Mouse (Mus musculus) cerebellum, postnatal 14 days (tissue): ENCODE results near the gene Smim4.

Source experiments
- DNase-seq, 2 experiments: peaks; one replicate each; pipeline ENCODE4 v3.0.0; 2021; ENCODE audit warnings: mixed read lengths in 2 of 2

The Smim4 gene

DNA sequence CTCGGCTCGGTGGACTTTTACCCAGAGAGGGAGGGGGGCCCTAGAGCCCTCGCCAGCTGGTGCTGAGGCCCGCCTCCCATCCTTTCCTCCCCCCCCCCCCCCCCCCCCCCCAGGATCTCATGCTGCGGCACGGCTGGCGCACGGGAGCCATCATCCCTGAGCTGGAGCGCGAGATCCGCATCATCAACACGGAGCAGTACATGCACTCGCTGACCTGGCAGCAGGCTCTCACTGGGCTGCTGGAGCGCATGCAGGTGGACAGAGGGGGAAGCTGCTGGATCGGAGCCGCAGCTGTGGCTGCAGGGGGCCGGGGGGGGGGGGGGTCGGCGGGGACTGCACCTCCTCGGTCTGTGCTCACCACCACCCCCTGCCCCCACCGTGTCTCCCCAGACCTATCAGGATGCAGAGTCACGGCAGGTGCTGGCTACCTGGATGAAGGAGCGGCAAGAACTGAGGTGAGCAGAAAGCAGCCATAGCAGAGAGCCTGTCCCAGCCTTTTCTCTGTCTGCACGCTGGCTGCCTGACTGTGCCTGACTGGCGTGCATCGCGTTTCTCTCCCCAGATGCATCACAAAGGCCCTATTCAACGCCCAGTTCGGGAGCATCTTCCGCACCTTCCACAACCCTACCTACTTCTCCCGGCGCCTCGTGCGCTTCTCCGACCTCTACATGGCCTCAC lies 9.6 kb upstream of the Smim4 start:
- no peak for DNase-seq

DNA sequence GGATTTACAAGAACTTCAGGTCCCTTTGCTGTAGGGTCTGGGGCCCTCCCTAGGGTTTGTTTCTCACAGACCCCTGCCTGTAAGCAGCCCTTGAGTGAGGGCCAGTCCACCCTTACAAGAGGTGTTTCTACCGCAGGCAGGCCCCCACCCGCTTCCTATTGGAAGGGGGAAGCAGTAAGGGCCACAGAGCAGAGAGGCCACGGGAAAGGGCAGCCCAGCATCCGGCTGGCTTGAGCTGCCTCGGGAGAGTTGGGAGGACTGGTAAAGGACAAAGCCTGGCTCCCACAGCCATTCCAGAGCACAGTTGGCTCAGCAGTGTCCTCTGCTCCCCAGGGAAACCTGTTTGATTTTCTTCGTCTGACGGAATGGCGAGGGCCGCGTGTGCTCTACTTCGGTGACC lies 9.0 kb upstream of the Smim4 start:
- no peak for DNase-seq

DNA sequence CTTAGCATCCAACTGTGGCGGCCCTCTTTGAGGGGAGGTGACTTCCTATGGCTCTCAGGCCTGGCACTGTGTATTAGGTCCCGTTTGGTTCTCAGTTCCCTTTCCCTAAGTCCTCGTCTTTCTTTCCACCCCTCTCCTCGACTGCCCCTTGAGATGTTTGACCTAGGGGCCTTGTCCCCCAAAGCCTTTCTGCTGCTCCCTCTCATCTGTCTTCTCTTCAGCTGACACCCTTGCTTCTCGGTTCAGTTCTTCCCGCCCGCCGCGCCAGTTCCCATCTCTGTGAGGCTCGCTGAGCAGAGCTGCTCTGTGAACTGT lies 8.5 kb upstream of the Smim4 start:
- no peak for DNase-seq

DNA sequence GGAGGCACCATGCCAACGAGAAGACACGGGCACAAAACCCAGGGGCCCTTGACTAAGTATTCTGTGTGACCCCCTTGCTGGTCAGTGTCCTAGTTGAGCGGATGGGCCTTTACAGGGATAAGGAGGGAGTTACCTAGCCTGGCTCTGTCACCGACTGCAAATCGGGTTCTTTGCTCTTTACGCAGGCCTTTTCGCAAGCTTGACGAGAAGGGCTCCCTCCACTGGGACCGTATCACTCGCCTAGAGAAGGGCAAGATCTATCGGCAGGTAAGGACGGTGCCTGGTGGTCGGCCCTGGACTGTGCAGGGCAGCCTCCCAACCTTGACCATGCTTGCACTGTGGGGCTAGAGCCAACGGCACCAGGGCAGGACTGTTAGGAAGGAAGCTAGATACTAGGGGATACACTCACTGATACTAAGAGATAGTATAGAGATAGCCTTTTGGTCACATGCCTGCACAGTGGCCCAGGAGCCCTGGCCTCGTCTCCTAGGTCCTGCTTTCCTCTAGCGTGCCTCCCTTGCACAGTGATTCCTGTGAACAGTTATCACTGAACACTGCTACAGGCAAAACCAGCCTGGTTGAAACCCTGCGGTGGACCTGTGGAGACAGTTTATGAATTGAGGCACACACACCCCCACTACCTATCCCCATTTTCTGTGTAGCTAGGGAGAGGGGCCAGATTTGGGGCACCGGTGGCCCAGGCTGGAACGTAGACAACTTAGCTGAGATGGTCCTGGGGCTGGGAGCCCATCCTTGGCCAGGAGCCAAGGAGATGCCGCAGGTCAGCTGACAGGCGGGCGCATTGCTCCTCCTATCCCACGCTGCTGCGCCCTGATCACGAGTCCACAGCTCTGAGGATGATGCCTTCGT lies 7.9 kb upstream of the Smim4 start:
- DNase-seq = peak in 1 of 2 experiments; percentile 46

DNA sequence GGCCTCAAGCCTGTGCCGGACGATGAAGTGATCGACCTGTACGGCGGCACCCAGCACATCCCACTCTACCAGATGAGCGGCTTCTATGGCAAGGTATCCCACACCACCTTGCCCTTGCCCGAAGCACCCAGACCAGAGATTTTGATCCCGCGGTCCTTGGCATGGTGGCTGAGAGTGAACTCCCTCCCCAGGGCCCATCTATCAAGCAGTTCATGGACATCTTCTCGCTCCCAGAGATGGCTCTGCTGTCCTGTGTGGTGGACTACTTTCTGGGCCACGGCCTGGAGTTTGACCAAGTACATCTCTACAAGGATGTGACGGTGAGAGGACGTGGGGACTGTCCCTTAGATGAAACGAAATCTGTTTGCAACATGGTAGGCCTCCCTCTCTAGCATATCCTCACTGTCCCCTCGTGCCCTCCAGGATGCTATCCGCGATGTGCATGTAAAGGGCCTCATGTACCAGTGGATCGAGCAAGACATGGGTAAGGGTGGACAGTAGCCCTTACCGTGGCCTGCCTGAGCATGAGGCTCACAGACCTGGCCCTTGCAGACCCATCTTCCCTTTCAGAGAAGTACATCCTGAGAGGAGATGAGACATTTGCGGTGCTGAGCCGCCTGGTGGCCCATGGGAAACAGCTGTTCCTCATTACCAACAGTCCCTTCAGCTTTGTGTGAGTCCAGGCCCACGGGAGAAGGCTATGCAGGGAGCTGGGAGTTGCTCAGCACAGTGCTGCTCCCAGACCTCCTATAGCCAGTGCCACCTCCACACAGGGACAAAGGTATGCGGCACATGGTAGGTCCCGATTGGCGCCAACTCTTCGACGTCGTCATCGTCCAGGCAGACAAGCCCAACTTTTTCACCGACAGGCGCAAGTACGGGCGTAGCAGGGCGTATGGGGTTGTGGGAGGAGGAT lies 7.0 kb upstream of the Smim4 start:
- DNase-seq = no peak

DNA sequence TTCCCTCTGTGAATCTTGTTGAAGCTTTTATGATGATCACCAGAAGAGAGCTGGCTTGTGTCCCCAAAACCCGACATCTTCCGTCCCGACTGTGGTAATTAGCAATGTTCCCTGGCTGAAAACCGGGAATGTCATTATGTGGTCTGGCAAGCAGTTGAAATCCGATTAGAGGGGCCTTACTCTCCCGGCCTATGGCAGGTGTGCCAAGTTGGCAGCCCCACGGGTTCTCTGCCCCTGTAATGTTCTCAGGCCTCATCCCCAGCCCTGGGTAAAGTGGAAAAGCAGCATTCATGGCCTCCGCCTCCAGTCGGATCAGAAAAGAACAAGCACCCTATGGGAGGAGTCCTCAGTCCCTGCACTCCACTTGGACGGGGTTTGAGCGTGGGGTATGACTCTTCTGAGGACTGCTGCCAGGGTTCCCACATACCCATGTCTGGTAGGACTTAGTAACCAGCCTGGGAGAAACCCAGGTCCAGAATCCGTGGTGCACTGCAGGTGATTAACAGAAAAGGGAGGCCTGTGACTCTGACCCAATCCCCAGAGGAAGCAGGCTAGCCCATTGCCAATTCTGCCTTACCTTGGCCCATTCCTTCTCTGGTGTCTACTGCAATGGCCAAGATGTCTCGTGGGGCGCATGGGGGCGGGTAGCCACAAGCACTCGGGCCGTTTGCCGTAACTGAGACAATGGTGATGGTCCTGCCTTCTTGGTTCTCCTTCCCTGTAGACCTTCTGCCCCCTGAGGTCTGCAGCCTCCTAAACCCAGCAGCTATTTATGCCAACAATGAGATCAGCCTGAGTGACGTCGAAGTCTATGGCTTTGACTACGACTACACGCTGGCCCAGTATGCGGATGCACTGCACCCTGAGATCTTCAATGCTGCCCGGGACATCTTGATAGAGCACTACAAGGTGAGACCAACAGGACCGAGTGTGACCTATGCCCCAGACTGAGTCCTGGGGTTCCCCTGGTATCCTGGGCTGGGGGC lies 5.6 kb upstream of the Smim4 start:
- peak; percentile 70 to 74 for DNase-seq

DNA sequence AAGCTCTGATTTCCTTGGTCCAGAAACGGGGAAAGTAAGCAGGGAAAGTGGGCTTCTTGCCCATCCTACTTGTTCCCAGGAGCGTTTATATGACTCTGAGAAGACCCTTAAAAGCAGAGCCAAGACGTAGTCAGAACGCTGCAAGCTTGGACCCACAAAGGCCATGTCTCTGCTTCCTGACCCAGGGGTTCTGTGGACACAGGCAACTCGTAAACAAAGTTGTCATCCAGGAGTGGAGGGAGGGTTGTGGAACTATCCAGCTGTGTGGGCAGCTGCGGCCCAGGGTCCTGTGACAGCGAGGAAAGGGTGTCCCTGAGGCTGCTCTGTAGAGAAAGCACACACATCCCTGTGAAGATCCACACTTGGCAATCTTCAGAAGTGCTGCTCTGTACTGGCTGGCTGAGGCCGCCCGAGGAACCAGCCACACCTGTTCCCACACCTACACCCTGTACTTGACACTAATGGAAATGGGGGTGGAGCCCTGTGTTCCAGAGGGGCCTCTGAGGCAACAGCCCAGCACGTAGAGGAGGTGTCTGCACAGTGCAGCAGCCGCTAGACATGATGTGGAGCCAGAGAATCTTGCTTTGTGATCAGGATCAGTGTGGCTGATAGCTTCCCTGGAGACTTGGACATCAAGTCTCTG lies 4.4 kb upstream of the Smim4 start:
- DNase-seq = no peak

DNA sequence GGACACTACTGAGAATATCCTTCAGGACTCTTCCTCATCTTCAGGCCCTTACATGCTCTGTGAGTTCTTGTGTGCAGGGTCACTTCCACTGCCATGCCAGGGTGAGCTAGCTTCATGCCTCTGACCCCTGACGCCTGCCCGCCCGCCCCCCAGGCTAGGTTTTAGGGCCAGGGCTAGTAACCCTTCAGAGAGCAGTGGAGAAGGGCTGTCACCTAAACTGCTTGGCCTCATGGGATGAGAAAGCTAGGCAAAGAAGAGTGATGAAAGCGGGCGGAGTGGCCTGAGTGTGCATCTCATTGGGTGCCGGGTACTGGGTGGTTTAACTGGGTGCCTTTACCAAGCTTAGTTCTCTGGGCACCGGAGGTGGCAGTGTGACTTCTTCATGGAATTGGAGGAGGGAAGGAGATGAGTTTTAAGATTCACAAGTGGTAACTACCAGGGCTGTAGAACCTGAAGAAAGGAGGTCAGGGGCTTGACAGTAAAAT lies 3.8 kb upstream of the Smim4 start:
- no peak for DNase-seq

DNA sequence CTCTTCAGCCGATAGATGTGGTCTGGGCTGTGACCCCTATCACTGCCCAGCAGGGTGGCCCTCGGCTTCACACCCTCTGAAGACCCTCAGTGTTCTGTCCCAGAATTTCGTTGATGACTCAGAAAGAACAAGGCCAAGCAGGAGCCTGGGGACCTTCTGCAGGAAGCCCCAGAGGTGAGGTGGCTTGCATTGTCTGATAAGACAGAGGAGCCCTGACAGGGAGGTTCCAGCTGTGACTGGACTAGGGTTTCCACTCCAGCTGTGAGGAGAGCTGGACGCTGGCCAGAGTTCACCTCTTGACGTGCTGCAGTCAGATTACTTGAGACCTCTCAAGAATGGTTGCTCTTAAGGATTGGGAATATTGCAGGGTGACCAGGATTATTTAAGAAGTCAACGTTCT lies 3.3 kb upstream of the Smim4 start:
- peak; percentile 48 to 63 for DNase-seq

DNA sequence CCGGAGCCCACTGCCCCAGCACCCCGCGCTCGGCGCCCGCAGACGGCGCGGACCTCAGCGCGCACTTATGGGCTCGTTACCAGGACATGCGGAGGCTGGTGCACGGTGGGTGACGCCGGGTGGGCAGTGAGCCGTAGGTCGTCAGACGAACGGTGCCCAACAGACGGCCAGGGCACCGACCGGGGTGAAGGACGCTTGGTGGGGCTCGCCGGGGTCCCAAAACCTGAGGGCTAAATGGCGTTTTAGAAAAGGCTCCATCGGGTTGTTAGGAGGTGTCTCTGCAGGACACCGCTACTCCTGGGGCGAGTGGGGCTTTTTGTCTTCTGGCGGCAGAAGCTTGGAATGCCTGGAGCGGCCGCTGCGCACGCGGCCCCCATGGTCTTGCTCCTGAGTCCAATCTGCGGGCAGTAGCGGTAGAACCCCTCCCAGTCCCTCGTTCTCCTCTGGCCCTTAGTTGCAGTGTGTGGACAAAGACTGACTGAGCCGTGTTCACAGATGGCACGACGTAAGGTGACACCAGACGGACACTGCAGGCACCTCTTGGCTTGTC lies 2.6 kb upstream of the Smim4 start:
- DNase-seq = peak; percentile 63 to 66

DNA sequence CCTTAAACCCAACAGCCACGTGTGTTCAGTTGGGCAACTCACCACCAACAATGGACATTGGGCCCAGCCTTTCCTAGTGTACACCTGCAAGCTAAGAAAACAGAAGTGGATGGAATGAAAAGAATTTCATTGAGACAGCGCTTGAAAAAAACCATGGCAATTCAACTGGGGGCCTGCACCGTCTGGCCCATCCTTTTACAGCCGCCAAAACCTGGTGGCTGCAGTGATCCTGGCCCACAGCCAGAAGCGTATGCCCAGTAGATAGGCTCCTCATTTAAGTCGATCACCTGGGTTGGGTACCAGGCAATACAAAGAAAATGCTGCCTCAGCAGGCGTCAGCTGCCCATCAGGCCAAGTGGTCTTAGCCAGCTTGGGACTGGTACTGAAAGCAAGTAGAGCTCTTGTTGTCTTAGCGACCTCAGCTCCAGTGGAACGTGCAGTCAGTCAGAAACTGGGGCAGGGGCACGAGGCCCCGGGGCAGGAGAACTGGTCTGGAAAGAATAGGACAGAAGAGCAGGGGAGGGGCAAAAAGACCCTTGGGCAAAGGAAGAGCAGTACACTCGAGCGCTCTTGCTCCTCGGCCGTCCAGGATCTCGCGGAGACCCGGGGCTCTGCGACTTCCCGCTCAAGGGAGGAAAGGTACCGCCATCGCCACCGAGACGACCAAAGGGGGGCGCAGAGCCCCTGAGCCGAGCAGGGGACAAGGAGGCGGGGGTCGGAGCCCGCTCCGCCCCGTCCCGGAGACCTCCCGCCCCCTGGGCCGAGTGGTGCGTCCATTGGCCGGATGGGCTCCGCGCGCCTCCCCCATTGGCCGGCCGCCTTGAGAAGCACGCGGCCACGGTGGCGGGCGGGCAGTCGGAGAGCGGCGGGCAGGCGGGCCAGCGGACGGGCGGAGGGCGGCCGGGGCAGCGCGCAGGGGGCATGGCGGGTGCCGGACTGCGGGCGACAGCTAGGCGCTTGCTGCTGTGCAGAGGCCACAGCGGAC lies 1.8 kb upstream of the Smim4 start, which contains the start of gene Nt5dc2:
Gene Nt5dc2 (plus strand): TSS at position 818 of the 985 bp plus-strand sequence.
- DNase-seq = peak; percentile 89 to 91

DNA sequence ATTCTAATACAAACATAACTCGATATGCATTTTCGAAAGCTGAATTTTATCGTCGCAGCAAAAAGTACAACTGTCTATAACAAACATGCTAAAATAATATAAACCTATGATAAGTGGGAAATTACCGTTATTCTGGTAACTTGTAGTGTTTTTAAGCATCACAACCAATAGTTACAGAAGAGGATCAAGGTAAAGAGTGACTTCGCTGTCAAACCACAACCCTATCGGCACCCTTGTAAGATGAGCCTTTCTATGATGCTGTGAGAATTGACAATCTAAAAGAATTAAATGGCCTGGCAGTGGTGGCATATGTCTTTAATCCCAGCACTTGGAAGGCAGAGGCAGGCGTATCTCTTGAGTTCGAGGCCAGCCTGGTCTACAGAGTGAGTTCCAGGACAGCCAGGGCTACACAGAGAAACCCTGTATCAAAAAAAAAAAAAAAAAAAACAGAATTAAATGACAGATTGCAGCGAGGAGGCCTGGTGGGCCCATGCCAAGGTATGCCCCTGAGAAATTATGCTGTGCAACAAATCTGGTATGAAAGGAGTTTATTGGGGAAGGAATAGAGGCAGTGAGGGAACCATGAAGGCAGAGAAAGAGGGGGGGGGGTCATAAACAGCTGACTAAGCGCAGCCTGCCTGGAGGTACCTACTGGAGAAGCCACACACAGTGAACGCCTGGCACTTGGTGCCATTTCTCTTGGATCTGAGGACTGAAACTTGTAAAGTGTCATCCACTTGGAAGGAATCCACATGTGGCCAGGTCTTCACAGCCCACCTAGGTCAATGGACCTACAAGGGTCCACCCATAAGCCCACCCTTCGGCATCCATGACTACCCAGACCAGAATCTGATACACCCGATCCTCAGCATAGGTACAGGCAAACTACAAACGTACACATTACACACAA lies 825 bp upstream of the Smim4 start:
- peak; percentile 50 to 64 for DNase-seq

DNA sequence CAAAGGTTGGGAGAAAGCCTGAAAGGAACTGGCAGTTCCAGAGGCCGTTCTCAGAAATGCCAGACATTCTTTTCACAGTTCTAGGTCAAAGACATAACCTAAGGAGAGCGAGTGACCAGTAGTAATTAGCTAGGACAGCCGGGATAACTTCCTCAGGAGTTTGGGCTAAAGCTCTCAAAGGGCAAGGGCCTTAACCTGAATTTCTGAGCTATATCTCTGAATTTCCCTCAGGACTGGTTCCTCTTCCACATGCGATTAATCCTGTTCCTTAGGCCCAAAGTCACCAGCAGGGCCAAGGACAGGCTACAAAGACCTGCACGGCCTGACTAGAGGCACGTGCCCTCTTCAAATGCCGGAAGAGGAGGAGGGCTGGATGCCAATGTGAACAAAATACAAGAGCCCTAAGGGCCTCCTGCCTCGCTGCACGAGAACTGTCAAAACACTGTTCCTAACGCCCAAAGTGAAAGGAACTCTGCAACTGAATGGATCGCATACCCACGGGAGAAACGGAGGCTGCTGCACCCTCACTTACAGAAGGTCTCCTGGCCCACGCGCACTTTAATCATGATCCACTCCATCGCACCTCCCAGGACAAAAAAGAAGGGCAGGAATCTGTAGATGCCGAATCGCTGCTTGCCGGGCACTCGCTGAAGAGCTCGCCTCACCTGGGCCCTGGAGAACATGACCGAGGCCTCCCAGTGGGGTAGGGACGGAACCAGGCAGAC lies 493 bp downstream of the Smim4 start:
- peak in 1 of 2 experiments; percentile 60 for DNase-seq

DNA sequence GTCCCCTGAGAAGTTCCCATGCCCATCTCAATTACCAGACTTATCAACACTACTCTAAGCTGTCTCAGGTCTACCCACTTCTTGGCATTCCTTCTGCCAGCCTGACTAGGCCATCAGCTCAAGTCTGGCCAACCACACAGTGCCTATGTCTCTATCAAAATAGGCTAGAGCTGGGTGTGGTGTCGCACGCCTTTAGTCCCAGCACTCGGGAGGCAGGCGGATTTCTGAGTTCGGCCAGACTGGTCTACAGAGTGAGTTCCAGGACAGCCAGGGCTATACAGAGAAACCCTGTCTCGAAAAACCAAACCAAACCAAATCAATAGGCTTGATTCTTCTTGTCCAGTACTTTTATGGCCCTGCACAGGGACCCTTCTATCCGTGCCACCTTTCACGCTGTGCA lies 1.9 kb downstream of the Smim4 start:
- DNase-seq = no peak

DNA sequence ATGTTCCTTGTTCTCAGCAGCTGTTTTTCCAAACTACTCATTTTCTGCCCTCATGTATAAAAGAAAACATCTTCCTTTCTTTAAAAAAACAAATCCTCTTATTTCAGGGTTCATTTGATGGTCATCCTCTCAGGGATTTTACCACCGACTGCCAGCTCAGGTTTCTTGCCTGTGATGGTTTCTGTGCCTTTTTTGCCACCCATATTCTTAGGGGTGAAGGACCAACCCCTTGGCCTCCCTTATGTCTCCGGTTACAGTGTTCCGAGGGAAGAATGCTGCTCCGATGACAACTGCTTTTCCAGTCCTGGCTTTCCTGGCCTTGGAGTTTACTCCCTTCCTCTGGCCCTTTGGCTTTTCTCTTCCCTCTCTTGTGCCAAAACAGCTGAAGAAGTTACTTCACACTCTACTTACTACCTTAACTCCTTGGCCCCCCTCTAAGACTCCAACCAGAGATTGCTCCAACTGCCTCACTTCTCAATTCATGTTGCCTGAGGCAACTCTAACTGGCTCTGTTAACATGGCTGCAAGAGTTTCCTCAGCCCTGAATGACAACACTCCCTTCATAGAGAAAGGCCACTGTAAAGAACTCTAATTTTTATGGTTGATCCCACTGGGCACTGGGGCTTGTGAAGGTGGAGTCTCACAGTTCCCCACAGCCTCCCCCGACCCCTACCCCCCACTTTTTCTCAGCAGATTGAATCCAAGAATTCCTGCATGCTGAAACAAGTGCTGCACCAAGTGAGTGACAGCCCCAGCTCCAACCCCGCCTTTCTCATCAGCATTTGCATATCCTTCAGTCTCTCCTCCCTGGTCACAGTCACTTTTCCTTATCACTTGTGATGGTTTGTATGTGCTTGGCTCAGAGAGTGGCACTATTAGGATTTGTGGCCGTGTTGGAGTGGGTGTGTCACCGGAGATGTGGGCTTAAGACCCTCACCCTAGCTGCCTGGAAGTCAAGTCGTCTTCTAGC lies 3.4 kb downstream of the Smim4 start:
- DNase-seq = no peak

DNA sequence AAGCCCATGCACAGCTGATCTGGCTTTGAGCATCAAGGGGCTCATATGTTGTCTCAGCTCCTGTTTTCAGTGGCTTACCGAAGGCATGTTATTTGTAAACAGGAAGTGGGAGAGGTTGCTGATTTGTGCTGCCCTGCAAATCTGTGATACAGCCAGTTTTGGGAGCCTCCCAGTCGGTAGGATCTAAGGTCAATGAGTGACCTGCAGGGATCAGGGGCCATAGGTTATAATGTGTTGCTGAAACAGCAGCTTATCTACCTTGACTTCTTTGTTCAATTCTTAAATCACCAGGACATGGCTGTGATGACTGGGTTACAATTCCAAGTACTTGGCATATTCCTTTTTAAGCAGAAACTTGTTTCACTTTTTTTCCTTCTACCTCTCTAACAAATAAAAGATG lies 13.2 kb downstream of the Smim4 start:
- DNase-seq = no peak

DNA sequence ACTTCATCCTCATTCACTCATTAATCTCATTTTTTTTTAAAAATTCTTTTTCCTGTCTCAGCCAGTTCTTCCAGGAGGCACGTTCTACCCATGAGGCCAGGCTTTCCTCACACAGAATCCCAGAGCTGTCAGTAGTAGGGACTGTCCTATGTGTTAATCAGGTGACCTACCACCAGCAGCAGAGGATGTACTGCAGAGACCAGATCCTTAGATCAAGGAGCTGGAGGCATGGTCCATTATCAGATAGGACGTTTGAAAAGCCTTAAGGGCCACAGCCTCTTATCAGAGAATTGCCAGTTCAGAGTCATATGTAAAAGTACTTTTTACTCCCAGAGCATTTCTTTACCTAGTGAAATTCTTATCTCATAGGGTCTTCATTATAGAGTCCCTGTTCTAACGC lies 14.7 kb downstream of the Smim4 start:
- DNase-seq = no peak
